Mouse (Mus musculus) lung, embryonic 14.5 days (tissue): ENCODE data around the gene Snip1. TPM values are rescaled to one million over a fixed set of nuclear protein-coding genes. Genes with fewer than 3 reads are reported as not detected.
A peak's percentile ranks its signal among the peaks of the same experiment; 100 is the strongest.

Experiments used
- ATAC-seq: fragments of 200-750 bp; cut with Nextera tagmentation; 2 replicates; pipeline ENCODE4 v1.8.0; 2017; ENCODE audit warnings: mild to moderate bottlenecking, moderate TSS enrichment, moderate library complexity; ENCODE audit not compliant: insufficient read depth
- DNase-seq: peaks from one replicate; pipeline ENCODE4 v3.0.0-alpha.2; 2015
- H3K27ac ChIP-seq: fragments of 300-500 bp; sonication (generic); 2 replicates; pipeline ENCODE4 v1.5.1; 2014; ENCODE audit warnings: low read depth, mild to moderate bottlenecking, moderate library complexity
- H3K27me3 ChIP-seq: fragments of 300-500 bp; sonication (generic); 2 replicates; pipeline ENCODE4 v1.6.1; 2014; ENCODE audit warnings: low read length, control low read depth; ENCODE audit not compliant: insufficient read depth
- H3K36me3 ChIP-seq: fragments of 300-500 bp; sonication (generic); 2 replicates; pipeline ENCODE4 v1.6.1; 2014; ENCODE audit warnings: control low read depth; ENCODE audit not compliant: insufficient read depth
- H3K4me1 ChIP-seq: fragments of 300-500 bp; sonication (generic); 2 replicates; pipeline ENCODE4 v1.6.1; 2014; ENCODE audit warnings: antibody characterized with exemption, control low read depth; ENCODE audit not compliant: insufficient read depth
- H3K4me2 ChIP-seq: fragments of 300-500 bp; sonication (generic); 2 replicates; pipeline ENCODE4 v1.6.1; 2014; ENCODE audit warnings: mild to moderate bottlenecking
- H3K4me3 ChIP-seq: fragments of 300-500 bp; sonication (generic); 2 replicates; pipeline ENCODE4 v1.5.1; 2014; ENCODE audit warnings: low read depth, low read length
- H3K9ac ChIP-seq: fragments of 300-500 bp; sonication (generic); 2 replicates; pipeline ENCODE4 v1.6.1; 2014
- H3K9me3 ChIP-seq: fragments of 300-500 bp; sonication (generic); 2 replicates; pipeline ENCODE4 v1.6.1; 2016; ENCODE audit warnings: low read depth, low read length, control low read depth
- CTCF ChIP-seq: IDR thresholded peaks from 2 replicates; pipeline ENCODE4 v1.5.1; 2016; ENCODE audit warnings: antibody characterized with exemption, low read depth
- WGBS: fragments of 180-500 bp; shearing (Covaris S2); extraction: QIAGEN DNeasy Blood & Tissue Kit; methylation state at CpG from one replicate; pipeline ENCODE4 v1.1.7; 2014; 5-methylcytosine and 5-hydroxymethylcytosine counted together
- polyA plus RNA-seq: library from polyadenylated mRNA; unstranded; fragments of >200 nt; fragmentation: Nextera tagmentation; extraction: Ambion mirVana; gene quantifications from 2 replicates; pipeline ENCODE4 v1.2.1, GENCODE M21; 2014

Snip1 gene
- polyA plus RNA-seq, 1 experiment from 2014 or later, result 35.6 TPM

DNA sequence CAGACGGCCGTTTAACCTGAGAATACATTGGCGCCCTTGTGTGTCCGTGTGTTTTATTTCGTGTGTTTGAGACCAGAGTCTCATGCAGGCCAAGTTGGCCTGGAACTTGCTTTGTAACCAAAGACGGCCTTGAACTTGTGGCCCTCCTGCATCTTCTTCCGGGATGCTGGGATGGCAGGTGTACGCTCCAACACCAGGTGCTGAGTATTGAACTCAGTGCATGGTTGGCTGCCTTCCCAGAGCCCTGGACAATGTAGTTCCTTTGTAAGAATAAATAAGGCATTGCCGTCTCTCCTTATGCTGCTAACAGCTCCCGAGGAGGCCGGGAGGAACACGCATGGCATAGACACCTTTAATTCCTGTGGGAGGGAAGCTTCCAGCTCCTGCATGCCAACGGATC is 50.5 kb downstream of the Snip1 start:
- 65% methylated on average over 13 of the region's 13 CpGs for WGBS
- no peaks in the 10 kb centered on the region for H3K27me3 ChIP-seq
- no peak for TF ChIP-seq CTCF

DNA sequence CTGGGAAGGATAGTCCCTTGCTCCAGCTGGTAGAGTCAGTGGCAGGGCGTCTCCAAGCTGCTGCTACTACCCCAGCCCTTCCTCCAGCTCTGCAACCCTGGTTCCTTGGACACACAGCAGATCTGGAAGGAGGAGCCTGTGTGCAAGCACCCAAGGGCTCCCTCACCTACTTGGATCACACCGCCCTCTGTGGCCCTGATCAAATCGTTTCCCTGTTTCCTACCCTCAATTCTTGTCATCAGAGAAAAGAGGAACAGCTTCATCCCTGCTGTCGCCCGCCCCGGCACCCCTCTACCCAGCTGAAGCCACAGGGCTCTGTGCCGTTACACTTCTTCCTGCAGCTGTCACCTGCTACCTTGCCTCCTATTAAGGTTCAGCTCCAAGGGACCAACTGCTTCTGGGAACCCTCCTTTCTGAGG is 51.4 kb downstream of the Snip1 start:
- no peak overlapping the region for H3K4me2 ChIP-seq
- H3K36me3 ChIP-seq, result no peaks in the 10 kb centered on the region; the same call in 1 of the 2 replicates
- TF ChIP-seq CTCF, result no peak
- no peak overlapping the region for H3K27ac ChIP-seq
- WGBS, result 80% methylated on average over 7 of the region's 7 CpGs
- no peaks in the 10 kb centered on the region for H3K9me3 ChIP-seq
- ATAC-seq (no peak), DNase-seq (no peak)
- H3K4me3 ChIP-seq, result no peak overlapping the region
- H3K4me1 ChIP-seq, result no peaks in the 10 kb centered on the region
- H3K27me3 ChIP-seq, result no peaks in the 10 kb centered on the region
- no peak overlapping the region for H3K9ac ChIP-seq

More for the DNA sequence above, 50.5 kb downstream of the Snip1 start:
- Histone ChIP-seq H3K4me2 (no peak overlapping the region), H3K9ac (no peak overlapping the region), H3K9me3 (no peaks in the 10 kb centered on the region), H3K36me3 (no peaks in the 10 kb centered on the region; the same call in 1 of the 2 replicates), H3K4me3 (no peak overlapping the region), H3K4me1 (no peaks in the 10 kb centered on the region), H3K27ac (no peak overlapping the region)
- no peak for DNase-seq
- ATAC-seq, result no peak

DNA sequence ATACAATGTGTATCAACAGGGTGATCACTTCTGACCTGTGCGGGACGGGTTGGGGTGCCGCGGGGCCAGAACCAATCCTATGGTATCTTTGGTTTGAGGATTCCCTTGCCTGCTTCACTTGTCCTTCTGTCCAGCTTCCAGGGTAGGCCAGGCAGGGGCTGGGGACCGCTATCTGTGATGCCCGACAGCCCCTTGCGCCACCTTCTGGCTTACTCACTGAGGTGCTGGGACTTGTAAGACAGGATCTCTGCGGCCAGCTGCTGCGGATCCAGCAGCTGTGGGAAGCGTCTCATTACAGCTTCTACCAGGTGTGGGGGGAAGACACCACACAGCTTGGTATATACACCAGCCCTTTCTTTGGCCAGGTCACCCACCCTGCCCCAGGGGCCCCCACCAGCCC is 52.6 kb downstream of the Snip1 start:
- H3K9ac ChIP-seq, result no peak overlapping the region
- no peak overlapping the region for H3K4me3 ChIP-seq
- no peaks in the 10 kb centered on the region for H3K27me3 ChIP-seq
- TF ChIP-seq CTCF, result peak; percentile 50
- H3K4me2 ChIP-seq, result no peak overlapping the region
- H3K36me3 ChIP-seq, result no peaks in the 10 kb centered on the region; the same call in 1 of the 2 replicates
- DNase-seq (peak; percentile 36), ATAC-seq (no peak)
- H3K9me3 ChIP-seq, result no peaks in the 10 kb centered on the region
- H3K4me1 ChIP-seq, result no peaks in the 10 kb centered on the region
- WGBS, result 29% methylated on average over 10 of the region's 10 CpGs
- H3K27ac ChIP-seq, result no peak overlapping the region

DNA sequence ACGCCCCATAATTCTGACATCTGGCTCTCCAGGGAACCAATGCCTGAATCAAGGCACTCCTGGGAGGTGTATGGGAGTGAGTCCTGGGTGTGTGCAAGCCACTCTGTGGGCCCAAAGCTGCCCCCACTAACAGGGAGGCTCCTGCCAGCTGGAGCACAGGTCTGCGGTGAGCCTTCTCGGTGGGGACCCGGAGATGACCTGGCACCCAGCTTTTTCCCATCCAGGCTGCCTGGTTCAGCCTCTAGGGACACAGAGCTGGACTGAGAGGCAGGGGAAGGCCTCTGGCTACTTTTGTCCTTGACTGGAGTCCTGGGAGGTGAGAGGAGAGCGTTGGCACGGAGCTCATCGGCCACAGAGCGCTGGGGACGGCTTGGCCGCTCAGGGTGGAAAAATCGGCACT is 53.2 kb downstream of the Snip1 start:
- no peak for TF ChIP-seq CTCF
- no peak for DNase-seq
- Histone ChIP-seq H3K9me3 (no peaks in the 10 kb centered on the region), H3K27ac (no peak overlapping the region), H3K4me3 (no peak overlapping the region), H3K27me3 (no peaks in the 10 kb centered on the region), H3K36me3 (no peaks in the 10 kb centered on the region; the same call in 1 of the 2 replicates), H3K9ac (no peak overlapping the region), H3K4me2 (no peak overlapping the region), H3K4me1 (no peaks in the 10 kb centered on the region)
- WGBS, result 93% methylated on average over 11 of the region's 11 CpGs
- ATAC-seq, result no peak

DNA sequence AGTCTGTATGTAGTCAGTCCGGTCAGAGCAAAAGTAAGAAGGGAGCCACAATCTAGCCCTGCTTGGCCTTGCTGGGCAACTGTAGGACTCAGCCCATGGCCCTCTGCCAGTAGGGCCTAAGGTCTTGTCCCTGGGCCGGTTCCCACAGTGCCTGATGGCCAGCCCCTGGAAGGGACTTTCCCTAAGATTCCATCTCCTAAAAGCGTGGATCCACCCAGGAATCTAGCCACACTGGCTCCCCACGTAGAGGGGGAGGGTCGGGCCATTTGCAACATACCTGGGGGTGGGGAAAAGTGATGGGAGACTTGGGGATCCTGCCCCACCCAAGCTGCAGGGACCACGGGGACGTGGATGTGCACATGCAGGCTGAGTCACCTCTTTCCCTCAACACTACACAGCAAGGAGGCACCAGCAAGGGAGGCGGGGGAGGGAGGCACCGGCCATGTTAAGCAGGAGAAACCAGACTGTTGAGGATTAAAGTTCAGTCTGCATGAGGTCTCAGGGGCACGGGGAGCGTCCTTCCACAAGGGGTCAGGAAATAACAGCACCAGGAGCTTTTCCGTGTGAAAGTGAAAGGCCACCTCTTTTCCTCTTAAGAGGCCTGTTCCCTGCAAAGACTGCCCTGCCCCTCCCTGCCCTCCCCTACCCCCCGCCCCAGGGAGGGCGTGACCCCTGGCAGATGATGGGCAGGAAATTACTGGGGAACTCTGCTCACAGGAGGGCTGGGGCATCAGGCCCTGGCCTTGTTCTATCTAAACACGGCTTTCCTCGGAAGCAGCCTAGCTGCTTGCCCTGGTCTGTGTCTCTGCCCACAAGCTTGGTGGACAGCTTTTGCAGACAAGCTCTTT is 56.2 kb downstream of the Snip1 start:
- H3K9me3 ChIP-seq, result no peaks in the 10 kb centered on the region
- no peak overlapping the region for H3K9ac ChIP-seq
- 0 out of 2 replicates have a peak overlapping the region, but pooled peaks have one; percentile 8 for H3K4me2 ChIP-seq
- no peaks in the 10 kb centered on the region for H3K27me3 ChIP-seq
- 18% methylated on average over 16 of the region's 16 CpGs for WGBS
- no peaks in the 10 kb centered on the region for H3K4me1 ChIP-seq
- DNase-seq, result no peak
- no peak overlapping the region for H3K27ac ChIP-seq
- no peak overlapping the region for H3K4me3 ChIP-seq
- no peak for TF ChIP-seq CTCF
- no peak for ATAC-seq
- no peaks in the 10 kb centered on the region; the same call in 1 of the 2 replicates for H3K36me3 ChIP-seq

DNA sequence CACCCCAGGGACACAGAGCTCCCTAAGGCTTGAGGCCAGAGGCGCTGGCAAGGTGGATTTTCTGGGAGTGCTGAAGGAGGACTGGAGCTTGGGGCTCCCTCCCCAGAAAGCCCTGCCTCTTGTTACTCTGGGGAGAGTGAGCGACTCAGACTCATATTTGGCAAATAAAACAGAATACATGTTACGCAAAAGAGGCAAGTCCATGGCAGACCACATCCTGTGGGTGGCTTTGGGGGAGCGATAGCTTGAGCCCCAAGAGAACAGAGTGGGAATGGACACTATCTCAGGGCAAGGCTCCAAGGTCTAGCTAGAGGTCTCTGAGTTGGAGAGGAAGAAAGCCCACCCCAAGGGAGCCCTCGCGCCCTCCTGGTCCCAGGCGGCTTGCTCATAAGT is 56.8 kb downstream of the Snip1 start:
- Histone ChIP-seq H3K9ac (no peak overlapping the region), H3K9me3 (no peaks in the 10 kb centered on the region), H3K4me1 (no peaks in the 10 kb centered on the region), H3K4me2 (no peak overlapping the region), H3K27ac (no peak overlapping the region), H3K27me3 (no peaks in the 10 kb centered on the region), H3K36me3 (no peaks in the 10 kb centered on the region; the same call in 1 of the 2 replicates), H3K4me3 (no peak overlapping the region)
- WGBS, result 73% methylated on average over 7 of the region's 7 CpGs
- TF ChIP-seq CTCF, result no peak
- no peak for DNase-seq
- no peak for ATAC-seq

Other genes with a start within 250 kb of the Snip1 start
- gene Yrdc, start 216.0 kb upstream of the Snip1 start, polyA plus RNA-seq, result 42.4 and 44.7 TPM in 2 replicates
- 60.0 and 62.7 TPM in 2 replicates for gene 1110065P20Rik, start 215.5 kb upstream of the Snip1 start, polyA plus RNA-seq
- 0.61 and 0.82 TPM in 2 replicates for gene Maneal, start 204.5 kb upstream of the Snip1 start, polyA plus RNA-seq
- gene Epha10, start 185.8 kb upstream of the Snip1 start, polyA plus RNA-seq, result 0.04 TPM in 1 of 2 replicates, not detected in the other
- 3.6 and 3.9 TPM in 2 replicates for gene 9930104L06Rik, start 129.6 kb upstream of the Snip1 start, polyA plus RNA-seq
- gene Cdca8, start 127.4 kb upstream of the Snip1 start, polyA plus RNA-seq, result 157 and 169 TPM in 2 replicates
- gene Rspo1, start 80.2 kb upstream of the Snip1 start, polyA plus RNA-seq, result 12.8 and 16.0 TPM in 2 replicates
- gene Gnl2, start 50.1 kb upstream of the Snip1 start, polyA plus RNA-seq, result 80.7 and 81.9 TPM in 2 replicates
- gene Dnali1, start 969 bp upstream of the Snip1 start, polyA plus RNA-seq, result 0.13 and 0.42 TPM in 2 replicates
- 63.5 and 65.2 TPM in 2 replicates for gene Meaf6, start 18.5 kb downstream of the Snip1 start, polyA plus RNA-seq
- 0.41 and 0.42 TPM in 2 replicates for gene Zc3h12a, start 61.2 kb downstream of the Snip1 start, polyA plus RNA-seq